Mouse (Mus musculus): Measurements from ENCODE around the gene Ccnf. TPM values are rescaled to one million over a fixed set of nuclear protein-coding genes. Genes with fewer than 3 reads are reported as not detected.

Ccnf gene
- polyA plus RNA-seq, 1 experiment from 2014 or later: 85.3 TPM

- Histone ChIP-seq H3K9ac (no peak overlapping the region), H3K36me3 (peaks cover 53% of the 10 kb centered on the region), H3K4me2 (replicated peaks) (no peak overlapping the region), H3K4me3 (no peak overlapping the region), H3K9me3 (no peaks in the 10 kb centered on the region), H3K4me1 (peaks cover 11% of the 10 kb centered on the region), H3K27me3 (no peaks in the 10 kb centered on the region), H3K27ac (no peak overlapping the region)
- ATAC-seq (ENCODE audit: insufficient number of reproducible peaks, insufficient read depth, low FRiP score, low TSS enrichment): no peak
- 85% methylated on average over 6 of the region's 6 CpGs for WGBS
Observed at GRCm38 (mm10) chr17:24222653-24223052, 28.6 kb downstream of the Ccnf start.

- peak; percentile 87 for ATAC-seq (ENCODE audit: insufficient number of reproducible peaks, insufficient read depth, low FRiP score, low TSS enrichment)
- no peaks in the 10 kb centered on the region for H3K27me3 ChIP-seq
- no peaks in the 10 kb centered on the region for H3K9me3 ChIP-seq
- H3K27ac ChIP-seq: peak within 1 kb of the TSS; percentile 59; the same call in 1 of the 2 replicates
- peak within 1 kb of the TSS; percentile 84 for H3K4me2 ChIP-seq (replicated peaks)
- H3K4me1 ChIP-seq: peaks cover 11% of the 10 kb centered on the region
- 6% methylated on average over 41 of the region's 41 CpGs for WGBS
- peak within 1 kb of the TSS; percentile 74 for H3K9ac ChIP-seq
- peaks cover 52% of the 10 kb centered on the region for H3K36me3 ChIP-seq
- H3K4me3 ChIP-seq: peak within 1 kb of the TSS; percentile 71
Observed at GRCm38 (mm10) chr17:24220435-24221411, 30.6 kb downstream of the Ccnf start, which contains the start of gene Tedc2. Gene Tedc2, minus strand, starts transcription at chr17:24220851.

GRCm38 (mm10) chr17:24216836-24217235, 34.4 kb downstream of the Ccnf start:
- ATAC-seq (ENCODE audit: insufficient number of reproducible peaks, insufficient read depth, low FRiP score, low TSS enrichment): no peak
- Histone ChIP-seq H3K4me1 (peaks cover 17% of the 10 kb centered on the region), H3K27me3 (no peaks in the 10 kb centered on the region), H3K27ac (no peak overlapping the region), H3K4me2 (replicated peaks) (no peak overlapping the region), H3K4me3 (no peak overlapping the region), H3K36me3 (peaks cover 27% of the 10 kb centered on the region), H3K9ac (no peak overlapping the region), H3K9me3 (no peaks in the 10 kb centered on the region)
- WGBS: 64% methylated on average over 4 of the region's 4 CpGs

GRCm38 (mm10) chr17:24213186-24213585, 38.1 kb downstream of the Ccnf start:
- H3K4me2 ChIP-seq (replicated peaks): no peak overlapping the region
- no peak for ATAC-seq (ENCODE audit: insufficient number of reproducible peaks, insufficient read depth, low FRiP score, low TSS enrichment)

GRCm38 (mm10) chr17:24212441-24213018, 38.8 kb downstream of the Ccnf start:
- Histone ChIP-seq H3K36me3 (peaks cover 23% of the 10 kb centered on the region), H3K4me2 (replicated peaks) (peak overlapping the region; percentile 96), H3K4me3 (peak overlapping the region; percentile 50), H3K27me3 (no peaks in the 10 kb centered on the region), H3K4me1 (peaks cover 47% of the 10 kb centered on the region), H3K9me3 (no peaks in the 10 kb centered on the region), H3K9ac (no peak overlapping the region), H3K27ac (peak overlapping the region; percentile 96; the same call in 1 of the 2 replicates)
- 17% methylated on average over 5 of the region's 5 CpGs for WGBS
- ATAC-seq (ENCODE audit: insufficient number of reproducible peaks, insufficient read depth, low FRiP score, low TSS enrichment): no peak

More at GRCm38 (mm10) chr17:24213186-24213585, 38.1 kb downstream of the Ccnf start:
- Histone ChIP-seq H3K9ac (no peak overlapping the region), H3K9me3 (no peaks in the 10 kb centered on the region), H3K4me1 (peaks cover 41% of the 10 kb centered on the region), H3K27ac (peak overlapping the region; percentile 13; the same call in 1 of the 2 replicates), H3K36me3 (peaks cover 25% of the 10 kb centered on the region), H3K27me3 (no peaks in the 10 kb centered on the region), H3K4me3 (no peak overlapping the region)
- 73% methylated on average over 6 of the region's 6 CpGs for WGBS

- Histone ChIP-seq H3K4me2 (replicated peaks) (peak overlapping the region; percentile 96), H3K4me1 (peaks cover 54% of the 10 kb centered on the region), H3K36me3 (peaks cover 18% of the 10 kb centered on the region), H3K27ac (peak overlapping the region; percentile 96), H3K9ac (peak overlapping the region; percentile 73), H3K9me3 (no peaks in the 10 kb centered on the region), H3K27me3 (no peaks in the 10 kb centered on the region), H3K4me3 (peak overlapping the region; percentile 50)
- 2% methylated on average over 37 of the region's 37 CpGs for WGBS
- ATAC-seq (ENCODE audit: insufficient number of reproducible peaks, insufficient read depth, low FRiP score, low TSS enrichment): no peak
Observed at GRCm38 (mm10) chr17:24211631-24212440, 39.4 kb downstream of the Ccnf start.

GRCm38 (mm10) chr17:24210591-24210990, 40.7 kb downstream of the Ccnf start:
- peak overlapping the region; percentile 96 for H3K4me2 ChIP-seq (replicated peaks)
- H3K36me3 ChIP-seq: peaks cover 7% of the 10 kb centered on the region
- H3K4me1 ChIP-seq: peaks cover 67% of the 10 kb centered on the region
- H3K27ac ChIP-seq: peak overlapping the region; percentile 96
- H3K4me3 ChIP-seq: 0 out of 2 replicates have a peak overlapping the region, but pooled peaks have one; percentile 50
- H3K27me3 ChIP-seq: no peaks in the 10 kb centered on the region
- H3K9me3 ChIP-seq: no peaks in the 10 kb centered on the region
- 85% methylated on average over 3 of the region's 3 CpGs for WGBS
- H3K9ac ChIP-seq: no peak overlapping the region
- ATAC-seq (ENCODE audit: insufficient number of reproducible peaks, insufficient read depth, low FRiP score, low TSS enrichment): no peak

- Histone ChIP-seq H3K9ac (no peak overlapping the region), H3K4me1 (peaks cover 67% of the 10 kb centered on the region), H3K36me3 (no peaks in the 10 kb centered on the region), H3K4me3 (peak overlapping the region; percentile 63; the same call in 1 of the 2 replicates), H3K4me2 (replicated peaks) (peak overlapping the region; percentile 92), H3K27ac (peak overlapping the region; percentile 96), H3K9me3 (no peaks in the 10 kb centered on the region), H3K27me3 (no peaks in the 10 kb centered on the region)
- ATAC-seq (ENCODE audit: insufficient number of reproducible peaks, insufficient read depth, low FRiP score, low TSS enrichment): no peak
- WGBS: 67% methylated on average over 3 of the region's 3 CpGs
Observed at GRCm38 (mm10) chr17:24209916-24210240, 41.4 kb downstream of the Ccnf start.

- Histone ChIP-seq H3K4me2 (replicated peaks) (peak within 1 kb of the TSS; percentile 92), H3K9me3 (no peaks in the 10 kb centered on the region), H3K4me3 (peak within 1 kb of the TSS; percentile 63), H3K36me3 (no peaks in the 10 kb centered on the region), H3K4me1 (peaks cover 72% of the 10 kb centered on the region), H3K9ac (peak within 1 kb of the TSS; percentile 86), H3K27ac (peak within 1 kb of the TSS; percentile 96), H3K27me3 (no peaks in the 10 kb centered on the region)
- peak; percentile 76 for ATAC-seq (ENCODE audit: insufficient number of reproducible peaks, insufficient read depth, low FRiP score, low TSS enrichment)
- WGBS: under 1% methylated on average over 40 of the region's 43 CpGs
Observed at GRCm38 (mm10) chr17:24209043-24209915, 42.0 kb downstream of the Ccnf start, which contains the start of gene Ntn3. Gene Ntn3, minus strand, starts transcription at chr17:24209531.

- Histone ChIP-seq H3K4me2 (replicated peaks) (peak overlapping the region; percentile 92), H3K36me3 (no peaks in the 10 kb centered on the region), H3K27me3 (no peaks in the 10 kb centered on the region), H3K9me3 (no peaks in the 10 kb centered on the region), H3K4me3 (peak overlapping the region; percentile 63), H3K9ac (peak overlapping the region; percentile 86), H3K27ac (peak overlapping the region; percentile 96), H3K4me1 (peaks cover 77% of the 10 kb centered on the region)
- no peak; the same call in 1 of the 2 replicates for ATAC-seq (ENCODE audit: insufficient number of reproducible peaks, insufficient read depth, low FRiP score, low TSS enrichment)
- WGBS: 1% methylated on average over 29 of the region's 29 CpGs
Observed at GRCm38 (mm10) chr17:24208641-24209042, 42.6 kb downstream of the Ccnf start.

All from embryonic facial prominence, embryonic 12.5 days (tissue).